Mouse (Mus musculus): ENCODE measurements at regions not wholly inside any gene's neighbourhood (a gene's known extent, or its start where the extent isn't known, plus 50 kb on each side); places are given as distances from the start of the nearest gene placed in this dataset.
"Not testable (repeated sequence)": the region's sequence is repeated elsewhere in the genome, so short reads cannot be mapped to it uniquely, and the experiment has no call there.

DNA sequence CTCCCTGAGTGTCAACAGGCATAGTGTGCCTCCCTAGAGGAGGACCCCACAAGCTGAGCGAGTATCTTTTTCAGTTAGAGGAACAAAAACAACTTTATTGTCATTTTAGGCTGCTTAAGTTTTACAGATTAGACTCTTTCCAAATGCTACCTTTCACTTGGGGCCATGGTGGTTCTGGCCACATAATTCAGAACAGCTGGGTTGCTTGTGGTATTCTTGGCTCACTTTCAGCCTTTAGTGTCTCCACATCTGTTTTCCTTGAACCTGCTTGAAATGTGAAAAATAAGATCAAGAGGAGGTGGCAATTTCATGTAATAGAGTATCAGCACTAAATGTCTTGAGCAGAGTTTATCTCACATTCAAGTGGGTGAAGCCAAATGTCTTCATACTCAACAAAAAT is 402.7 kb upstream of the Ptger4 start:
- DNase-seq, result no peak

GRCm38 (mm10) chr15:5658796-5659195 is 414.8 kb upstream of the Ptger4 start:
- no peak for DNase-seq

- DNase-seq, result no peak
These were observed 416.8 kb upstream of the Ptger4 start for GRCm38 (mm10) chr15:5660819-5661218.

DNA sequence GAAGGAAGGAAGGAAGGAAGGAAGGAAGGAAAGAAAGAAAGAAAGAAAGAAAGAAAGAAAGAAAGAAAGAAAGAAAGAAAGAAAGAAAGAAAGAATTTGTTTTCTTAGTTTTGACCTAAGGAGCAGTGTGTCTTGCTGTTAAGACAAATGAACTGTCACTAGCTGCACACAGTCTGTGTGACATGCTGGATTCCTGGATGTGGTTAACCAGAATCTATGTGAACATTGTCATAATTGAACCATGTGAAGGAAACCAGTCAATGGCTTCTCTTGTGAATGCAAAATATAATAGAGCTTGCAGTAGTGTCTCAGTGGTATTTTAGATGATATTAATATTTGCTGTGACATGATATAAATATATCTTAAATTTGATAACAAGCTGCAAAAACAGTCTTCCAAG is 427.8 kb upstream of the Ptger4 start:
- no peak for DNase-seq

- no peak for DNase-seq
These were observed 432.7 kb upstream of the Ptger4 start for GRCm38 (mm10) chr15:5676704-5677103.

- DNase-seq, result no peak
These were observed 449.8 kb upstream of the Ptger4 start for GRCm38 (mm10) chr15:5693810-5694209.

- DNase-seq, result no peak
These were observed 451.0 kb upstream of the Ptger4 start for GRCm38 (mm10) chr15:5695015-5695414.

GRCm38 (mm10) chr15:5708454-5708853 is 464.5 kb upstream of the Ptger4 start:
- no peak for DNase-seq

DNA sequence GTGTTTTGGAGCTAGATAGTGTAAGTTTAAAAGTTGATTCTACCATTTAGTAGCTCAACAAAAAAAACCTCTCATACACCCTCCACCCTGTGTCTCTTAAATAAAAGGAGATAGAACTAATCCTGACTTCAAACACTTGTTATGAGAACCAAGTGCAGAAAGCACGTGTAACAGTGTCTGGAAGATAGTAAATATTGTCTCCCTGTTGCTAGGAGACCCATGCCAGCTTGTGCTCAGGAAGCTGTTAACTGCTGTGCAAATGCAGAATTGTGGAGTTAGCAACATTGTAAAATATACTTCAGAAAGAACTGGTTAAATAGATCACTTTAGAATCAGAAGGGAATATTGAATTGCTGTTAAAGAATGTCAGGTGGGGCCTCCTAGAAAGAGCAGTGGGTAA is 496.7 kb upstream of the Ptger4 start:
- DNase-seq, result no peak

DNA sequence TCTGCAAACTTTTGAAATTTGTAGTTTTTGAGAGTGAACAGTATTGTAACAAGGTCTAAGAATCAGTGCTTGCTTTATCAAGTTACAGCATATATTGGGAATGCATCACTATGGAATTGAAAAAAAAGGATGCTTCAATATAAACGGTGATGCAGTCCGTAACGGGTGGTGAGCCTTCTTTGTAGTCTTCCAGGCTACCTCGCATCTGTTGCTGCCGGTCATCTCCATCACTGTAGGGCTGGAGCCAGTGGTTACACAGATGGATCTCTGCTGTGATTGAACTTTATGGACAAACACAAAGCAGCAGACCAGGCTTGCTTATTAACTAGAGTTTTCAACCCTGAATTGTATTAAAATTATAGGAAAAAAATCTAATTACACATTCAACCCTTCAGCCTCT is 499.9 kb upstream of the Ptger4 start:
- no peak for DNase-seq

- DNase-seq, result no peak
These were observed 514.7 kb upstream of the Ptger4 start for GRCm38 (mm10) chr15:5758690-5759089.

DNA sequence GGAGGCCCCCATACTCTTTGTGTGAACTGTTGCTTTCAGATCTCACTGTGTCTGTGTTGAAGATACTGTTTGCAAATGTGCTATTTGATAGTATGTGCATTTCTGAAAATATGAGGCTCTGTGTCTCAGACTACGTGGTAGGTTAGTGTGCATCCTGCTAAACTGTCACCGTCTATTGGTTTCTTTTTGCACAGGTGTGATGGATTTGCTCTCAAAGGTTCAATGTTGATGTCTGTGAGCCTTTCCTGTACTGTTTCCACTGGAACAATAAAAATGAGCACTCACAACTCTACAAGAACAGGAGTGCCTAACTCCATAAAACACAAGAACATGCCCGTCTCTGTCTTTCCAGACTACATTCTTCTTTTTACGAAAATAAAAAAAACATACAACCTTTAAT is 518.2 kb upstream of the Ptger4 start:
- no peak for DNase-seq

- peak; percentile 42 for DNase-seq
These were observed 522.5 kb upstream of the Dab2 start for GRCm38 (mm10) chr15:5777074-5777473.

DNA sequence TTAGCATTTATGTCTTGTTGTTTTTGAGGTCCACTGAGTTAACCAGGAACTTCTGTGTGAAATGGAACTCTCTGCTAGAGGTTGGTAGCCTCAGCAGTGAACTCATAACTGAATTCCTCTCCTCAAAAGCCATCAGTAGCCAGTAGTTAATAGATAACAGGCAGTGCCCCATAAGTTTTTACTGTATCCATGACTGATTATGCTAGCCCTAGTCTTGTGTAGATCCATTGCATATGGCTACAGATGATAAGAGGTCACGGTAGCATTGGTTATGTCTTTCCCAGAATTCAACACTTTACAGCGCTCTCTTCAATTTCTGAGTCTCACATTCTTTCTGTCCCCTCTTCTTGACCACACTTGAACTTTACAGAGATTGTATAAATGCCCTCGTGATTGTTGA is 499.7 kb upstream of the Dab2 start:
- no peak for DNase-seq

GRCm38 (mm10) chr15:5811154-5811732 is 488.3 kb upstream of the Dab2 start:
- no peak for DNase-seq

GRCm38 (mm10) chr15:5811958-5812357 is 487.6 kb upstream of the Dab2 start:
- no peak for DNase-seq

DNA sequence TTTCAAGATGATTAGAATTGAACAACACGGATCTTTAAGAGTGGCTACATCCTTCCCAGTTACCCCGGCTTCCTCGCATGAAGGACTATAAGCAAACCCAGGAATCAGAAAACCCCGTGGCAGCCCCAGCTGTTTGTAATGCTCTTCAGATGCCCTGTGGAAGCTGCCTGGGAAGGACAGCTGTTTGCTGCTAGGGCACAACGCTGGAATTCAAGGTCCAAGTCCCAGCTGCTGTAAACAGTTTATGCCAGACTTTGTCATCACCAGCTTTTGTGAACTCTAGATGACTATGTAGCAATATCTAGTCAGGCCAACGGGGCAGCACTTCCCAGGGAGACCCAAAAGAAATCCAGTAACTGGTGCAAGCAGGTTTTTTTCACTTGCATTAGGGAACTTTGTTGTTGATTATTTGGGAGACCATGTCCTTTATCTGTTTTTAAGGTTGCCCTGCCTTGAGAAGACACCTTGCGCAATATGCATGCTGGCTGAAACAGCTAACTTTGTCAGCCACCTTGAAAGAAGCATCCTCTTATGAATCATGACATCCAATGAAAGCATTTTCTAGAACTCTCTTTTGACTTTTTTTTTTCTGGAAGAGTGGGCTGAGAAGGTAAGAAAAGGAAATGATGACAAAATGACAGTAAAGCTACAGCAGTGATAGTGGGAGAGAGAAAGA is 481.5 kb upstream of the Dab2 start:
- no peak for DNase-seq

GRCm38 (mm10) chr15:5839963-5840362 is 459.6 kb upstream of the Dab2 start:
- DNase-seq, result no peak

DNA sequence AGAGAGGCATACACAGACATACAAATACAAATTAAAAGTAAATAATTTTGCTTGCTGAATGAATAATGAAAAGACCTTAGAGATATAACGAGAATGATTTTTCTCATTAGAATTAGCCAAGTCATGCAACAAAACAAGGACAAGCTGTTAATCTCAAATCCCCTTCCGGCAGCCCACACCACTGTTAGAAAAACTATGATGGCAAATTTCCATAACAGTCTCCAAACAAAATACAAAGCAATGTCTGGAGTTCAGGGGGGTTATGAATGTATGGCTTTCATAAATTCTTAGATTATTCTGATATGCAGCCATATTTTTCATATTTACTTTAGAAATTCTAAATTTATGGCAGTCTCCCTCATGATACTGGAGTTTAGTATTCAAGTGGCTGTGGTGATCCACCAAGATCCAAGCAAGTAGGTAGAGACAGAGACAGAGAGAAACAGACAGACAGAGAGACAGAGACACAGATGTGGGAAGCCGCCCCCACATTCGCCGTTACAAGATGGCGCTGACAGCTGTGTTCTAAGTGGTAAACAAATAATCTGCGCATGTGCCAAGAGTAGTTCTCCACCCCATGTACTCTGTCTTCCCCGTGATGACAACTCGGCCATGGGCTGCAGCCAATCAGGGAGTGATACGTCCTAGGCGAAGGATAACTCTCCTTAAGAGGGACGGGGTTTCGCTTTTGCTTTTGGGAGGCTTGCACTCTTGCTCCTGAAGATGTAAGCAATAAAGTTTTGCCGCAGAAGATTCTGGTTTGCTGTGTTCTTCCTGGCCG is 458.0 kb upstream of the Dab2 start:
- DNase-seq, result not testable (repeated sequence)

DNA sequence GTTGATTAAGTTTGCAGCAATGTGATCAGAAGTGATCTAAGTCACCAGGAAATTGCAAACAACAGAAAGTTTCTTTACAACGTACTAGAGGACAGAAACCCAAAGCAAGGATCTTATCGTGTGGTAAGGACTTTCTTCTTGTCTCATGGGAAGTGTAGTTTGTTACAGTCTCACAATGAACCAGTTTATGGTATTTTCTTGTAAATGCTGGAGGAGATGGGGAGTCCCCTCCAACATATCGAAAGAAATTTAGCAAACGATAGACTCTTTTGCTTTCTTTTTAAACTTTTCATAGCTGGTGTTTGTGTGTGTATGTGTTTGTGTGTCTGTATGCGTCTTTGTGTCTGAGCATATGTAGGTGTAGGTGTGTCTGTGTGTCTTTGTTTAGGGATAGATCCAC is 453.0 kb upstream of the Dab2 start:
- no peak for DNase-seq

GRCm38 (mm10) chr15:5847413-5848100 is 452.0 kb upstream of the Dab2 start:
- DNase-seq, result no peak

GRCm38 (mm10) chr15:5852523-5852922 is 447.1 kb upstream of the Dab2 start:
- DNase-seq, result no peak

DNA sequence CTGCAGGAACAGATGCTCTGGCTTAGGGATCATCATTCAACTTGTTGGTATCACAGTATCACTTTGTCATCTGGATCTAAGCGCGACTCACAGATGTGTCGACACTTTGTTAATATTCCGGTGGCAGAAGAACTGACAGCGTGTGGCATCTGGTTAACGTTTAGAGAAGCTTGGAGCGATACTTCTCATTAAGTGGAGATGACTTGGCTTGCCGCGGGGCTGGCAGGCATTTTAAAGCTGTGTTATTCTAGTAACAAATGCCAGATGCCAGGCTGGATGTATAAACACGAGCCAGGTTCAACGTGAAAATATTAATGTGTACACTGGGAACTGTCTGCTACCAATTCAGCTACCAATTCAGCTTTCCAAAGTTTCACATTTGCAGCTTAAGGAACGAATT is 430.3 kb upstream of the Dab2 start:
- DNase-seq, result no peak

DNA sequence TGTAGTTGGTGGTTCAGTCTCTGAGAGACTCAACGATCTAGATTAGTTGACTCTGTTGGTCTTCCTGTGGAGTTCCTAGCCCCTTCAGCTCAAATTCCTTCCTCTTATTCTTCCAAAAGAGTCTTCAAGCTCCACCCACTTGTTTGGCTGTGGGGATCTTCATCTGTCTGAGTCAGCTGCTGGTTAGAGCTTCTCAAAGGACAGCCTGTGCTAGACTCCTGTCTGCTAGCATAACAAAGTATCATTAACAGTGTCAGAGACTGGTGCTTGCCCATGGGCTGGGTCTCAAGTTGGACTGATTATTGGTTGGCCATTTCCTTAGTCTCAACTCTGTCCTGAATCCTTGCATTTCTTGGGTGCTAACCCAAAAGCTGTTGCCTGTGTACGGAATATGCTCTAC is 429.7 kb upstream of the Dab2 start:
- DNase-seq, result no peak
